Mouse (Mus musculus): ENCODE measurements around the gene Gm15140. TPM values are rescaled to one million over a fixed set of nuclear protein-coding genes. Genes with fewer than 3 reads are reported as not detected.
"Not testable (repeated sequence)": the region's sequence is repeated elsewhere in the genome, so short reads cannot be mapped to it uniquely, and the experiment has no call there.

The Gm15140 gene
- not detected in 2 replicates for polyA plus RNA-seq (2012; rRNA removed)

GRCm38 (mm10) chrX:154120585-154120984 is at the start of gene Gm15140:
Gene Gm15140 (minus strand): TSS chrX:154120685.
- not testable (repeated sequence) for H3K4me1 ChIP-seq (ENCODE audit: control insufficient read depth, insufficient read depth, low read length); H3K27me3 ChIP-seq (replicated peaks; ENCODE audit: control insufficient read depth, insufficient read depth, low read length); H3K27ac ChIP-seq (ENCODE audit: insufficient read depth, low read depth, low read length); H3K4me3 ChIP-seq (ENCODE audit: insufficient read depth, low read depth, low read length); DNase-seq; H3K36me3 ChIP-seq (ENCODE audit: control insufficient read depth, insufficient read depth, low read length)
- 79% methylated on average over 1 of the region's 1 CpGs for WGBS

Other genes with a start within 250 kb of the Gm15140 start
- not detected in 2 replicates for gene Samt1, start 108.0 kb downstream of the Gm15140 start, polyA plus RNA-seq (2012; rRNA removed)
- not detected in 2 replicates for gene 4921511M17Rik, start 86.9 kb downstream of the Gm15140 start, polyA plus RNA-seq (2012; rRNA removed)
- gene Gm10057, start 65.6 kb downstream of the Gm15140 start, polyA plus RNA-seq (2012; rRNA removed): not detected in 2 replicates
- not detected in 2 replicates for gene 4930524N10Rik, start 222.7 kb upstream of the Gm15140 start, polyA plus RNA-seq (2012; rRNA removed)